Mouse (Mus musculus): ENCODE results near the gene Fcgr4.
A peak's percentile ranks its signal among the peaks of the same experiment; 100 is the strongest.
"Not testable (repeated sequence)": the region's sequence is repeated elsewhere in the genome, so short reads cannot be mapped to it uniquely, and the experiment has no call there.

The Fcgr4 gene

DNA sequence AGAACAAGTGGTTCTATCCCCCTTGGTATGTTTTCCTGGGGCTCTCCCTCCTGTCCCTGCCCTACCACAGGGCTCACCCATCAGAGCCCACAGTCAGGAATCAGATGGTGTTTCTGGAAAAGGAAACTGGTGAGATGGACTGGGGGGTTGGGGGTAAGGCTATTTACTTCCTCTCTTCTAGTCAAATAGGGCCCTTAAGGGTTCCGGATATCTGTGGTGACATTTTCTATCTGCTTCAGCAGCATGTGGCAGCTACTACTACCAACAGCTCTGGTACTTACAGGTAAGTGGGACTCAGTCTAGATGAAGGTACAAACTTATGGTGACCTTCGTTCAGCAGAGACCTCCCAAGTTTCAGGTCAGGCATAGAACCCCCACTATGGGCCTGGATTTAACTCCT lies at the start of gene Fcgr4:
TSS of gene Fcgr4 (plus strand) at position 184 of the 400 bp plus-strand sequence.
- no peak for DNase-seq (ENCODE audit: low spot score)

DNA sequence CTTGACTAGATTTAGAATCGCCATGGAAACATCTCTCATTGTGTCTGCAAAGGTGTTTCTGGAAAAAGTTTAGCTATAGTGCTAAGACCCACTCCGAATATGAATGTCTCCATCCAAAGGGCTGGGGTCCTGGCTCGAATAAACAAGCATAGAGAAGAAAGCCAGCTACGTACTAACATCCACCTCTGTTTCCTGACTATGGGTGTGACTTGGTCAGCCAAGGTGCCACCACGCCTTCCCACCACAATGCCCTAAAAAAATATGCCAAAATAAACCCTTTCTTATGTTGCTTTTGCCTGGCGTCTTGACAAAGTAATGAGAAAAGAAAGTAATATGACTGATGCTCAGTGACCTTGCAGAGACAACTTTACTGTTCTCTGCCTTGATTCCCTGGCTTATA lies 46.2 kb upstream of the Fcgr4 start:
- no peak for DNase-seq (ENCODE audit: low spot score)

DNA sequence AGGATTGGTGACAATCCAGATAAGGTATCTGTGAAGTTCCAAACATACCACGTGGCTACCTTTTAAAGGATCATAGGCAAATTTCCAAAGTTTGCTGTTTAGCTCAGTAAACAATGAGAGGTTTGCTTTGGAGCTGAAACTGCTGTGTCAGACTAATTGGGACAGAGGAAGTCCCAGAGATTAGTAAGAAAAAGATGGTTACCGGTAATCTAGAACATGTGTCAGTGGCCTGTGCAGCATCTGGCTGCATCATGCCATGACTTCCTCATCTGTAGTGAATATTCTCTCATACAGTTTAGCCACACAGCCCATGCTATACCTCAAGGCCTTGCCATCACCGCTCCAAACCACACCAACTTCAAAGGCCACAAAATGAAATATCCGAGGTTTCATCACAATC lies 45.8 kb upstream of the Fcgr4 start:
- no peak for DNase-seq (ENCODE audit: low spot score)

DNA sequence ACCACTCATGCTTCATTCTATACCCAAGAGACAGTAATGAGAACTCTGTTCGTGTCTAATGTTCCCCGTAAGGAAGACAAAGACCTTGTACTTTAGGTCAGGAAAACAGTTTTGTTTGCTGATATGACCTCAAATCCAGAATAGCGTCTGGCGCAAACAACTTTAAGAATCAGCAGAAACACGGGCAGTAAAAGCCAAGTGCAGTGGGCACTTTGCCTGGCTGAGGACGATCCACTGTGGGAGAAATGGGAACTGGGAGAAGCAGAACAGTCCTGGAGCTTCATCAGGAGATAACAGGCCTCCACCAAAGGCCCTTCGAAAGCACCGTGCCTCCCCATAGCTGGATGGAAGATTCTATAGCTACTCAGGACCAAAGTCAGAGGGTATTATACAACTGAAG lies 44.5 kb upstream of the Fcgr4 start:
- no peak for DNase-seq (ENCODE audit: low spot score)

DNA sequence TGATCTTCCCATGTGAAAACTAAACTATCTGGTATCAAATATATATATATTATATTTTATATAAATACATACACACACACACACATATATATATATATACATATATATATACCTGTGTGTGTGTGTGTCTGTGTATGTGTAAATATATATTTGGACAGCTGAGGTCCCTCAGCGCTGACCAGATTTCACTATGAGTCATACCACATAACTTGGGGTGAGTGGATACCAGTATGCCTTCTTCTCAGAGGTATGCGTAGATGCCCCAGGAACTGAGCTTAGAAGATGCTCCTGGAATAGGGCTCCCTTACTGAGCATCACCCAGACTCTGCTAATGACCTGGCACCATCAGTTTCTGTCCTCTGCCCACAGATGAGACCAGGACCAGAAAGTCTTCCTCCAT lies 44.0 kb upstream of the Fcgr4 start:
- DNase-seq (ENCODE audit: low spot score): no peak

DNA sequence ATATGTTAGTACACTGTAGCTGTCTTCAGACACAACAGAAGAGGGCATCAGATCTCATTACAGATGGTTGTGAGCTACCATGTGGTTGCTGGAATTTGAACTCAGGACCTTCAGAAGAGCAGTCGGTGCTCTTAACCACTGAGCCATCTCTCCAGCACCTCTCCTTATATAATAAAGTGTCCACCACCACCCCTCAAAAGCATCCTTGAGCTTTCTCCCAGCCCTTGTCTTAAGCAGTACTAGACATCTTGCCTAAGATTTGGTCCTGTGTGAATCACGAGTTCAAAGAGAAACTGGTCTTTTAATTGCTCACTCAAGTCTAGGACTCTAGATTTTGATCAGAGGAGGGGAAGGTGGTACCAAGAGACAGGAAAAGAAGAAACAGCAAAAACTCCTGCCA lies 43.4 kb upstream of the Fcgr4 start:
- not testable (repeated sequence) for DNase-seq (ENCODE audit: low spot score)

DNA sequence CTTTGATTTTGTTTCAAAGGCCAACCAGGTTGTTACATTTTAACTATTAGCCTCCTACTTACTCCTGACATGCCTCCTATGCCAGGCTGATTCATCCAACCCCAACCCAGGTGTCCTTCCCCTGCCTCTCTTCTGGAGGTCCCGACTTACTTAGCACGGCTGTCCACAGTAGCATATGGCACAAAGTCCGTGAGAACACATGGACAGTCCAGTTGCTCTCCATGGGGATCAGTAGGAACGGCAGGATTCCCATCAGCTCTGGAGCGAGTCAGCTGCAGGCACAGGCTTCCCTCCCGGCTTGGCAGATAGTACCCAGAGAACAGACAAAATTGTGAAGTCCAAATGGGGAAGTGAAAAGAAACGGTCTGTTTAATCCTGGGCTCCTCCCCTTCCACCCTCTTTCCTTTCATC lies 43.0 kb upstream of the Fcgr4 start:
- DNase-seq (ENCODE audit: low spot score): no peak

DNA sequence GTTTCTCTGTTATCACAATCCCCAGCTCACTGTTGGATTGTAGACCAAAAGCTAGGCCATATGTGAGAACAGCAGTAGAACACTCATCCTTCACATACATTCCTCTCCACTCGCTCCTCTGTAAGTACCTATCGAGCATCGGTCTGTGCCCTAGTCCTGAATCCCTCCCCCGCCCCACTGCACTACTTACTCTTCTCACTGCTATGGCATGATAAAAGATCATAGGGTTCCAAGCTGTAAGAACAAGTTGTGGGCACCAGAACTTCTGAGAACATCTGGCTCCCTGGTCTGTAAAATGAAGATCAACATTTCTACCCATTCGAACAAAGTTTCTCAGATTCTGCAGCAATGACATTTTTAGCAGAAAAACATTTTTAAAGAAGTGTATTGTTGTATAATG lies 42.3 kb upstream of the Fcgr4 start, which contains the start of gene Fcgr2b:
TSS of gene Fcgr2b (minus strand) at position 101 of the 400 bp plus-strand sequence.
- no peak for DNase-seq (ENCODE audit: low spot score)

DNA sequence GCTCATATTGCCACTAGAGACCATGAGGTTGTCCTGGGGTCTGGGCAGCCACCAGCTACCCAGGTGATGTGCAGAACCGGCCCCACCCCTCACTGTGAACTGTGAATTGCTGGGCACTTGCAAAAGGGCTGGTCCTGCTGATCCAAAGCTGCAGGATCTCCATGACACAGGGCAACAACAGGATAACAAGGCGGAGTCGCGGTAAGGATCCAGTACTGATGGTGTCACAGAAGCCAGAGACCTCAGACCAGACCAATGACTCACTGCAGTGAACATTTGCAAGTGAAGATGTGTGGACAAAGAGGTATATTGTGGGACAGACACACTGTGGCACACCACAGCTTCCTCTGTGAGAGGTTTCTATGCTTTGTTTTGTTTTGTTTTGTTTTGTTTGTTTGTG lies 40.1 kb upstream of the Fcgr4 start:
- no peak for DNase-seq (ENCODE audit: low spot score)

DNA sequence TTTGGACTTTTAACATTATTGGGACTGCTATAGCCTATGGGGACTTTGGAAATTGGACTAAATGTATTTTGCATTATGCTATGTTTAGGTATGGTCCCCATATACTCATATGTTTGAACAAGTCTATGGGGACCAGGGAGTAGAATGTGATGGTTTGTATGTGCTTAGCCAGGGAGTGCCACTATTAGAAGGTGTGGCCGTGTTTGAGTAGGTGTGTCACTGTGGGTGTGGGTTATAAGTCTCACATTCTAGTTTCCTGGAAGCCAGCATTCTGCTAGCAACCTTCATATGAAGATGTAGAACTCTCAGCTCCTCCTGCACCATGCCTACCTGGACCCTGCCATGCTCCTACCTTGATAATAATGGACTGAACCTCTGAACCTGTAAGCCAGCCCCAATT lies 37.0 kb upstream of the Fcgr4 start:
- not testable (repeated sequence) for DNase-seq (ENCODE audit: low spot score)

DNA sequence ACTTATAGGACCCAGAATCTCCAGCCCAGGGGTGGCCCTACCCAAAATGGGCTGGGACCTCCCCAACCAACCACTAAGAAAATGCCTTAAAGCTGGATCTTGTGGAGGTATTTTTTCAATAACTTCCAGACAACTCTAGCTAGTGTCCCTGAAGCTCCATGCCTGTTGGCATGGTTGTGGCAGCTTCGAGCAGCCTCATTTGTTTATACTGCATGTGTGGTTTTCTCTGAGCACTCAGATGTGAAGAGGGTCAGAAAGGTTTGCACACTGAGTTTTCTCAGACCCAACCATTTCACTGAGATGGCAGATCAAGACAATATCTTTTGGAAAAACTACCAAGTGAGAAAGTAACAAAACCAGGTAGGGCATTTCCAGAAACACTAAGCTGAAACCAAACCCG lies 36.4 kb upstream of the Fcgr4 start:
- DNase-seq (ENCODE audit: low spot score): no peak

DNA sequence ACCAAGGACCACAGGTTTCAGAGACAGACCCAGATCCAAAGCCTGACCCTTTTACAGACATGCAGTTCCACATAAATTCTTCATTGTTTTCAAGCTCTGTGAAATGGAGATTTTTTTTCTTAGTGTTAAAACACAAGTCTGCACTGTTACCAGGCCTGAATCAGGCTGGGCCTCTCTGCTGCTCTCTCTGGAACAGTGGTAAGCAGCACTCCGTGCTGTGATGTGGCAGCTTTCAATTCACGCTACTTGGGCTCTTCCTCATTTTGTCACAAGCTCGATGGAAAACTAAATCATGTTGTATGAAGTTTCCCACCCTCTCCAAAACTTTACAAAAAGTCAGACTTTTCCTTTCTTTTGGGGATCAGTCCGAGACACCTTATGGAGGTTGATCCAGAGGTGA lies 35.7 kb upstream of the Fcgr4 start:
- DNase-seq (ENCODE audit: low spot score): no peak

DNA sequence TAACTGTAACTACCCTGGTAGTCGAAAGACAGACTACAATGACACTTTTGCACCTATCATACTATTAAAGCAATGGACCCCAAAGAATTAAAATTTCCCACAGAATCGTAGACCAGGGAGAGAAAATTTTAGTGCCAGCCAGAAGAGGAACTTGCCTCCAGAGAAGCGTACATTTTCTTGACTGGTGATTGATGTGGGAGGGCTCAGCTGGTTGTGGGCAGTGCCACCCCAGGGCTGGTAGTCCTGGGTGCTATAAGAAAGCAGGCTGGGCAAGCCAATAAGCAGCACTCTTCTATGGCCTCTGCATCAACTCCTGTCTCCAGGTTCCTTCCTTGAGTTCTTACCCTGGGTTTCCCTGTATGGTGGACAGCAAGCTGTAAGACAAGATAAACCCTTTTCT lies 33.6 kb upstream of the Fcgr4 start:
- no peak for DNase-seq (ENCODE audit: low spot score)

DNA sequence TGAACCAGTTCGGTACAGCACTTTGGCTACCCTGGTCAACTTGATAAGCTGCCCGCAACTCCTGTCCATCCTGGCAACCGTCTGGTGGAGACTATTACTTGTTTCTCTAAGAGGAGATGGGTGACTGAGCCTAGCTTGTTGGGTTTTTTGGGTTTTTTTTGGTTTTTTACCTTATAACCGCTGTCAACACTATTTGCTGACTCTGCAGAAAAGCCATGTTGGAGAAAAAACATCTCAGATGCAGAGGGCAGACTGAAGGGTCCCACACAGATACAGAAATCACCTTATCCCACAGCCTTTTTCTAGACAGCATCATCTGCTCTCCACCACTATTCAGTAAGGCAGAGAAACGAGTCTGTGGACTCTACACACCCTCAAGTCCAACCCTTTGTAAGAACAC lies 32.9 kb upstream of the Fcgr4 start:
- DNase-seq (ENCODE audit: low spot score): no peak

DNA sequence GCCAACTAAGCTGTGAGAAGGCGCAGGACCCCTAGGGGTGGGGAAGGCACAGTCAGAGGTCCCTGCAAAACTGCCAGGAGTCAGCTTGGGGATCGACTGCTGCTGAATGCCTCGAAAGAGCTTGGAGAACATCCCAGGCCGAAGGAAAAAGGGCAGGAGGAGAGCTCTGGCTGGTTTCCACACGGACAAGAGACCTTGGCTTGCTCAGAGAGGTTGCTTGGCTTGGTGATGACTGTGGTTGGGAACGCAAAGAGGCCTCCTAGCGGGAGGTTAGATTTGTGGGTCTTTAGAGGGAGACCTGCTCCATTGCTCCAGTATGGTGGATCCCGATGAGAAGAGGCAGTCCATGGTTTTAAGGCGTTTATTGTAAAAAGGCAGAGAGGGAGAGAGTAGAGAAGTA lies 29.1 kb upstream of the Fcgr4 start:
- DNase-seq (ENCODE audit: low spot score): no peak

DNA sequence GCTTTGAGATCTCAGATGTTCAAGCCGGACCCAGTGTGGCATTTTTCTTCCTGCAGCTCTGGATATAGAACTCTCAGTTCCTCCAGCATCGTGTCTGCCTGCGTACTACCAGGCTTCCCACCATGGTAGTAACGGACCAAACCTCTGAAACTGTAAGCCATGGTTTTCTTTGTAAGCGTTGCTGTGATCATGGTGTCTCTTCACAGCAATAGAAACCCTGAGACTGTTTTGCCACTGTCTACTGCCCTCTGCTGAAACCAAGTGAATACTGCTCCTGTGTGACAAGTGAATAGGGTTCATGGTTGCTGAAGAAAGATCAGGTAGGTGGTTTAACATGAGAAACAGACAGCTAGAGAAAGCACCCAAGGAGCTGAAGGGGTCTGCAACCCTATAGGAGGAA lies 26.2 kb upstream of the Fcgr4 start:
- peak; percentile 13 for DNase-seq (ENCODE audit: low spot score)

DNA sequence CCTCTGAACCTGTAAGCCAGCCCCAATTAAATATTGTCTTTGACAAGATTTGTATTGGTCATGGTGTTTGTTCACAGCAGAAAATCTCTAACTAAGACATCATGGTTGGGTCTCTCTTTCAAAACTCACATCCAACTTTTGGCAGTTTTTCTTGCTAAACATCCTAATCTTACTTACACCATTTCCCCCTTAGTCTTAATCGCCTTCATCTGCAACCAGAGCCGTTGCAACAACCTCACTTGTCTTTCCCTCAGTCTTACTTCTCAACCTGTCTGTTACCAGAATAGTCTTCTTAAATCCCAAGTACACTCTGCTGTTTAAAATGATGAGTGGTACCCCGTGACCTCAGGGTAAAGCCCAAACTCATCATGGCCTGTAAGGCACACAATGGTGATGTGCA lies 22.7 kb upstream of the Fcgr4 start:
- DNase-seq (ENCODE audit: low spot score): no peak

DNA sequence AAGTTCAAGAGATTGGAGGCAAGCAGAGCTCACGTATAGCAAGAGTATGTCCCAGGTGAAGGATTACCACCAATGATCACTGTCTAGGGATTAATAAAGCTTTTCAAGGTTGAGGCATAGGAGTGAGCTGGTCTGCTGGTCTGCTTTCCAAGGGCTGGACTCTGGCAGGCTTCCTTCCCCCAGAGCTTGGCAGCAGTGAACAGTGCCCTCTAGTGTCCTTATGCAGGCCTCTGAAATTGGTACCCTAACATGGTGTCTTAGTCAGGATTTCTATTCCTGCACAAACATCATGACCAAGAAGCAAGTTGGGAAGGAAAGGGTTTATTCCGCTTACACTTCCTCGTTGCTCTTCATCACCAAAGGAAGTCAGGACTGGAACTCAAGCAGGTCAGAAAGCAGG lies 22.0 kb upstream of the Fcgr4 start:
- DNase-seq (ENCODE audit: low spot score): peak; percentile 49

DNA sequence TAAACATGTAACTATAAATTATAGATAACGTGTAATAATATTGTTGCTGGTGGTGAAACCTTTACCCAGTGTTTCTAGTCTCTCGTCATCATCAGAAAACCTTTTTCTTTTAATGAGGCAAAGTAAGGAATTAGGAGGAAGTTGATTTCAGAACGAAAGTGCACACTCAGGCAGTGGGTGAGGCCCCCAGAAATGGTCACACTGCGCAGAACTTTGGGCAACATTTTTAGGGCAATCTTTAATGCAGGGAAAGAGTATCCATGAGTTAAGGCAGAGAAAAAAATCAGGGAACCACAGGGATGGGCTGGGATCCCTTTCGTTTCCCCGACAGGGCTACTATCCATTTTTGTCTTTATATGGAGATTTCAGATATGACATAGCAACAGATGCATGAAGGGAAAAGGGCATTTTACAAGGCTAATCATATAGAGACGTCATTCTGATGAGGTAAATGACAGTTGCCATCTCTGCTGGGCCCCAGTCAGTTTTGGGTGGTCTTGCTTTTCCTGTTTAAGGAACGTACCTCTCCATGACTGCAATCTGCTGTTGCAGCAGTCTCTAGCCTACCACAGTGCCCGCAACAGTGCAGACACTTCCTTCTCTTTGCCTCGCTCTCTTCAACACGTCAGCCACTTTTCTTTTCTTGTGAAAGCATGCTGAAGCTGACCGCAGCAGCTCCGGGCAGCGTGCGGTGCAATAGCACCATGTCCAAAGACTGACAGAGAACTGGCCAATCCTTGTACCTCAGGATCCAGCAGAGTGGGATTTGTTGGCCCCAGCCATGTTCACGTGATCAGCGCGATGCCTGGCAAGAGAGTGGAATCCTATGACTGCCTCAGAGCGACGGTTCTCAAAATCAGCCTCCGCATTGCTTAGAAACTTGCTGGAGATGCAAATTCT lies 20.7 kb upstream of the Fcgr4 start:
- no peak for DNase-seq (ENCODE audit: low spot score)

DNA sequence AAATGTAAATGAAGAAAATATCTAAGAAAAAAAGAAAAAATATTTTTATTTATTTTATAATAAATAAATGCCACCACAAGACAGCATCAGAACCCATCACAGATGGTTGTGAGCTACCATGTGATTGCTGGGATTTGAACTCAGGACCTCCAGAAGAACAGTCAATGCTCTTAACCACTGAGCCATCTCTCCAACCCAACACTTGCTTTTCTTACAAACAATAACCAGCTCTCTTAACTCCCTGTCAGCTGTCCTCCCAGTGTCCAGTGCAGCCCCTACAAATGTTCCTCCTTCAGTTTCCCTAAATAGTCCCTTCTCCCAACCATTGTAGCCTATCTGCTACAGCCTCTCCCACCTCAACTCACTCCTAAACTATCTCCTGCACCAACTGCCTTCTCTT lies 18.9 kb upstream of the Fcgr4 start:
- no peak for DNase-seq (ENCODE audit: low spot score)

DNA sequence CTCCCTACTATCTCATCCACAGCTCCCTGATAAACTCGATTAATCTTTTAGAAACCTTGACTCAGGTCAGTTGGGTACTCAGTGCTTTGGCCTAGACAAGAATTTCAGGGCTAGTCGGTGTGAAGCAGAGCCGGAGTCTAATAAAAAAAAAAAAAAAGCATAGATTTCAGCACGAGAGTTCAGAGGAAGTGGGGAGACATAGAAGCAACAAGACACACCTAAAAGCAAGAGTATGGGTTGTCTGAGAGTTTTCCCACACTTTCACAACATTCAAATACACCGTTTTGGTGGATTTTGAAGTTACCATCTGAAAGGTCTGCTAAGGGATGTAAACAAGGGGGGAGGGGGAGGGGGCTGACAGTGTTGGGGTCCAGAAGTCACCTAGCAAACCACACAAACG lies 13.6 kb upstream of the Fcgr4 start:
- DNase-seq (ENCODE audit: low spot score): no peak

DNA sequence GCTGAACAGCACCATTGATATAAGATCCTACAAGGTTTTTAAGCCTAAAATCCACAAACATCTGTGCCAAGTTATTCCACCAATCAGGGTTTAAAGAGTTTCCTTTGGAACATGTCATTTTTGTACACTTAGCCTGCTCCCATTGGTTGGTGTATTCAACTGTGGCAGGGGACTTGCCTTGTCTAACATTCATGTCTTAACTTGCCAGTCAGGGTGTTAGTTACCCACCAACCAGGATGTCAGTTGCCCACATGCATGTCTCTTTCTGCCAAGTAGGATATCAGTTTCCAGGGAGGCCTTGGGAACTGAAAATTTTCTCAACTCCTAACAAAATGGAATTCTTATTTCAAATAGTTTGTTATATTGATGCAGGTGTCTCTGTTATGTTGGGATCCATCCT lies 13.1 kb upstream of the Fcgr4 start:
- DNase-seq (ENCODE audit: low spot score): no peak

DNA sequence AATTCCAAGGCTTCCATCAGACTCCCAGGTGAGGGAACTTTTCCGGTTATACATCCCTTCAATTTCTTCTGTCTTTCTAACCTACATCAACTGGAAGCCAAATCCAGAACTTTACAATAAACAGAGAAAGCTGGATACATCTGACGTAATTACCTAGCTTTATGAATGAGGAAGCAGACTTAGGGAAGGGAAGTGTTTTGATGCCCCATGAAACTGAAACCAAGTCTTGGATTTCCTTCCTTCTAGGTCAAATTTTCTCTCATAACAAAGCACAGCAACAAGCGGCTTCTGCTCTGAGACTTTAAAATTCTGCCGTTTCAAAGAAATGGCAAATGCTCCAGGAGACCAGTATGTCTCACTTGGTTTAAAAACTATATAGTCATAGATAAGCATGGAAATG lies 12.4 kb upstream of the Fcgr4 start:
- DNase-seq (ENCODE audit: low spot score): no peak

DNA sequence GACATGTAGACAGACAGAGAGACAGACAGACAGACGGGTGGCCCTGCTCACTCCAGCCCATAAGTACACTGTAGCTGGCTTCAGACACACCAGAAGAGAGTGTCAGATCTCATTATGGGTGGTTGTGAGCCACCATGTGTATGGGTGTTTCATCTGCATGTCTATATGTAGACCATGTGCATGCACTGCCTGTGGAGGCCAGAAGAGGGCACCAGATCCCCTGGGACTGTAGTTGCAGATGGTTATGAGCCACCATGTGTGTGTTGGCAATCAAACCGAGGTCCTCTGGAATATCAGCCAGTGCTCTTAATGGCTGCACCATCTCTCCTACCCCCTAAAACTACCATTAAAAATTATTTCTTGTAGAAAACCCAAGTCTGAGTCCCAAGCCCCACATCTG lies 11.8 kb upstream of the Fcgr4 start:
- peak; percentile 24 for DNase-seq (ENCODE audit: low spot score)
